Mouse (Mus musculus): Measurements from ENCODE around the gene Treml2.

GRCm38 (mm10) chr17:48360462-48360861 lies 61.2 kb downstream of the Treml2 start:
- TF ChIP-seq CTCF (IDR thresholded peaks at IDR 0.05) (no peak), EP300 (IDR thresholded peaks at IDR 0.05) (no peak)

Data from lung, postnatal 0 days (tissue).